Mouse (Mus musculus) embryo, embryonic 9.5 days (tissue): ENCODE results near the gene Wnt5b.

Experiments
- DNase-seq: peaks from one replicate; pipeline ENCODE4 v3.0.0-alpha.2; 2017; ENCODE audit errors: extremely low spot score

The Wnt5b gene

DNA sequence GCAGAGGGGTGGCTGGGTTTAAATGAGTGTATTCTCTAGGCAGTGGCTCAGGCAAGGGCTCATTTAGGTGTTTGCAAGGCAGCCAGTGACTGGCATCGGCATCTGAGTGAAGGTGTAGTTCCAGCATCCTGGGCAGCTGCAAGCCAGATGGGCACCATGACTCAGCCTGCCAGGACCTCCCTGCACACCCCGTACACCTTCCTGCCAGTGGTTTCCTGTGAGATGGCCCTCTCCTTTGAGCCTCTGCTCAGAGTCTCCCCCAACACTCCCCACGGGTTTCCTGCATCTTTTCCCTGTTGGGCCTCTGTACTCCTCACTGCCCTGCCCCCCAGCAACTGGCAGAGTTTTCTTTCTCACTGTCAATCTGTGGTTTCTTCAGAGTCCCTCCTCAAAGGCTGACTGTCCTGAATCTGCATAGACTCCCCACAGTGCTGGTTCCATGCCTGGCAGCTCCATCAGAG lies 22.2 kb downstream of the Wnt5b start:
- DNase-seq: no peak

DNA sequence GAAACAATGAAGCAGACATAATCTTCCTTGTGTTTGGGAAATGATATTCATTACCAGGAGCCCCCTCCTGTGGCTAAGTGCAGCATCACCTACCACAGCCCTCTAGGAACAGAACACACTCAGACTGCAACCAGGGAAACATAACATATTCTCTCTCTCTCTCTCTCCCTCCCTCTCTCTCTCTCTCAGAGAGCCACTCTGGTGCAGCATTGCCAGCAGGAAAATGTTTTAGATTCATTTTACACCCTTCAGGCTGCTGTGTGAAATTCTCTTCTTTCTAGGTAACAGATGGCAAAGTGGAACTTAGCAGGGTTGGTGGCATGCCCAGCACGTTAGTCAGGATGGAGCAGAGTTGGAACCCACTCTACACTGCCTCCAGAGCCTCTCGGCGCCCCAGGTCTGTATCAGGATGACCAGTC lies 22.7 kb downstream of the Wnt5b start:
- no peak for DNase-seq

DNA sequence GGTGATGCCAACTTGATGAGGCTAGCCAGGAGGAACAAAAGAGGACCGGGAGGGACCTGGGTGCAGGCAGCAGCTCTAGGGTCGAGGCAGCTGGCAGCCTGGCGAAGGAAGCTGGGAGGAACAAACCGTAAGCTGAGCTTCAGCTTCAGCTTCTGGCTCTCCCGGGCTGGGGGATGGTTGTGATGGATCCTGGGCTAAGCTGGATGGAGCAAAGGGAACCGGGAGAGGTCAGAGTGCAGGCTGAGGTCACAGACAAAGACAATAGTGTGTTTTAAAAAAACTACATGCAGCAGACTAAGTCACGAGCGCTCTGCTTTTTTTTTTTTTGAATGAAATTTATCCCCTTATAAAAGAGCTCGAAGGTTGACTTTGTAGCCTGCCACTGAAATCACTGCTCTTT lies 23.4 kb downstream of the Wnt5b start:
- peak; percentile 47 for DNase-seq

DNA sequence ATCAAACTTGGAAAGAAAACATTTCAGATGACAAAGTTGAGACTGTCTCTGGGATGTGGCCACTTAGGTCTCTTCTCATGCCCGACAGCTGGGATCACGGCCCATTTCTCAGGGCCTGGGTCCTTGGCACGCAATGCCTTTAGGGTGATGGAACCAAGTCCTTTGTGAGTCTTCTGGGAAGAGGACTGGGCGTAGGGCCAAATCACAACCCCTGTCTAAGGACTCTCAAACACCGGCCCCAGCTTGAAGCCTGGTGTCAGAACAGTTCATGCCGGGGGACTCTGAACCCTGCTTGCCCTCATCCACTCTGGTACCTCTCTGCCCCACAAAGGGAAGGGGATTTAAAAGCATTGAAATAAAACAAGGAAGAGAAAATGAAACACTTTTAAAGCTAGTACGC lies 30.1 kb downstream of the Wnt5b start:
- no peak for DNase-seq

GRCm38 (mm10) chr6:119513452-119513851 lies 30.7 kb downstream of the Wnt5b start:
- no peak for DNase-seq

GRCm38 (mm10) chr6:119512701-119513100 lies 31.4 kb downstream of the Wnt5b start:
- no peak for DNase-seq

- no peak for DNase-seq
Observed at GRCm38 (mm10) chr6:119509437-119510037, 34.6 kb downstream of the Wnt5b start.

GRCm38 (mm10) chr6:119508634-119509375 lies 35.3 kb downstream of the Wnt5b start:
- no peak for DNase-seq

DNA sequence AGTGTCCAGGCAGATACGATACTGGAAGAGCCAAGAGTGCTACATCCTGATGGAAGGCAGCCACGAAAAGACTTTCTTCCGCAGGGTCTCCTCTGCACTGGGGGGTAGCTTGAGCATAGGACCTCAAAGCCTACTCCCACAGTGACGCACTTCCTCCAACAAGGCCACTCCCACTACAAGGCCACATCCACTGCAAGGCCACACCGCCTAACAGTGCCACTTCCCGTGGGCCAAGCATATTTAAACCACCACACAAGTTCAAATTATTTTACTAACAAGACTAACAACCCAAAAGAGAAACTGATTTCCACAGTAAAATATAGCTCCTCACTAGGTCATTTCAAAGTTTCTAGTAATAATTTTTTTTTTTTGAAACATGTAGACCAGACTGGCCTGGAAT lies 35.9 kb downstream of the Wnt5b start:
- DNase-seq: no peak

DNA sequence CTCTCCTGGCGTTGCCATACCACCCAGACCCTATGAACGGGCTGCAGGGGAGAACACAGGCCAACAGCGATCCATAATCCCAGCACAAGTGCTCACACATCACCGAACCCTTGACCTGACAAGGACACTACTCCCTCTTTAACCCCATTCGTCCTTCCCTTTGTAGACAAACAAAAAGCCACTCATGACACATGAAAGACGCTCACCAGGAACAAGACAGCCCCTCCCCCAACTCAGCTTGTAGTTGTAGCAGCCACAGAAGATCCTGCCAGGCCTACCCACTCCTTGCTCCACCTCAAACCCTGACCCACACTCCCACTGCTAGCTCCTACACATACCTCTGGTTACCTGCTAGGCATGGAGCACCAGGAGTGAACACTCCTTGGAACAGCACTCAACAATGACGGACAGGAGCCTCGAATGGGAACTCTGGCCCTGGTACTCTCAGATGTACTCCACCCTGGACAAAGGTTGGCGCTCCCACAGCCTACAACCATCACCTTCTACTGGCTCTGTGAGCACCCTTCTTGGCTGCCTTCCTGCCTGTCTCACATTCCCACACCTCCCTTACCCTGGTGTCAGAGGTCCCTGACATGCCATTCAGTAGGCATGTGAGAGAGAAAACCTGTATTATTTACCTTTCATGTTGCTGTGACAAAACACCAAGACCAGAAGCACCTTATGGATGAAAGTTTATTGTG lies 38.5 kb downstream of the Wnt5b start:
- no peak for DNase-seq

GRCm38 (mm10) chr6:119504756-119505155 lies 39.4 kb downstream of the Wnt5b start:
- DNase-seq: no peak

- no peak for DNase-seq
Observed at GRCm38 (mm10) chr6:119502031-119502430, 42.1 kb downstream of the Wnt5b start.

- DNase-seq: no peak
Observed at GRCm38 (mm10) chr6:119500086-119500485, 44.1 kb downstream of the Wnt5b start.

DNA sequence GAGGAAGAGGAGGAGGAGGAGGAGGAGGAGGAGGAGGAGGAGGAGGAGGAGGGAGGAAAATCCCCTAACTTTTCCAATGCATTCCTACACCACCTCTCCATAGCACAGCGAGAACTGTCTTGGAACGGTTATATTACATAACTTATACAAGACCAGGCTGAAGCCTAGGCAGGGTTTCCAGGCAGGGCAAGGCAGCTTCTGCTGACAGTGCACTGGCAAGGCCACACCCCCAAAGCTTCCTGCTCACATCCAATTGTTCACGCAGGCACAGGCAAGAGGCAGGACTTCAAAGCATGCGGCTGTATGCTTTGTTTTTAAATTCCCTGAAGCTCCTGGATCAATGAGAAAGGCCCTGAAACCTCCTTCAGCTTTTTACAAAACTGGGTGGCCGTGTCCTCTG lies 44.9 kb downstream of the Wnt5b start:
- no peak for DNase-seq

- DNase-seq: peak; percentile 59
Observed at GRCm38 (mm10) chr6:119492630-119493014, 51.5 kb downstream of the Wnt5b start.

DNA sequence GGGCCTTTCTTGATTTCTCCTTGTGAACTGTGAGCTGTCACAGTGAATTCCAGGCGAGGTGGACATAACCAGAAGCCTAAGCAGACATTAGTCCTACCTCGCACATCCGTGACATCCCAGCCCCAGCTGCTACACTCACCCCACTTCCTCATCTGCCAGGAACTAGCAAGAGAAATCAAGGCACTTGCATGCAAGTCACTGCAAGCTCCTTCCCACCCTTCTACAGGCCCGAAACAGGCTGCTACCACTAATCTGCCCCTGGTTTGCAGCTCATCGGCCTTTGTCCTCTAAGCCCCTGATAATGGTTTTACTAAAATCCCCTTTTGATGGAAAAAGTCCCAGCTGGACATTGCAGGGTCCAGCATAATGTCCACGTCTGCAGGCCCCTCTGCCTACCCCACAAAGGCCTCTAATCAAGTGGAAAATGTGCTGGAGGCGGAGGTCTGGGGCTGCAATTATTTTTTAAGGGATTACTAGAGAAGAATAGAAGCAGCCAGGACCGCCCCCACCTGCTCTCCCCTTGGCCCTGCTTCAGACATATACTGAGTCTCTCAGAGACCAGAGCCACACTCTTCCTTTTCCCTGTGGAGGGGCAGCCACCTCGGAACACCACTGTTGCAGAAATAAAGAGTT lies 52.0 kb downstream of the Wnt5b start:
- peak; percentile 68 for DNase-seq

DNA sequence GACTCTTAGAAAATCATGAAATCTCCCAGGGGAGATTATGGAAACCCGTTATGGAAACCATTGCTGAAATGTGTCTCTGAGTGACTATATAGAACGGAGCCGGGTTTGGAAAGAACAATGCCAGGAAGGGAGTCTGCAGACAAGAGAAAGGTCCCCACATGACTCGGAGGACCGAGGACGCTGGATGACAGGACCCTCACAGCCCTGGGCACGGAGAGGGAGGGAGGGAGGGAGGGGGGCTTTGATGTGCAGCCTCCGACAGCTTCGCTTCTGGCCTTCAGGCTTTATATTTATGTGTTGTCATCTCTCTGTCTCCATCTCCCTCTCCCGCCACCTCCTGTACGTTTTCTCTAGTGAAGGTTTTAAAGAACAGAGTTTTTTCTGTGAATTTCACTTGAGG lies 53.1 kb downstream of the Wnt5b start:
- no peak for DNase-seq

- peak; percentile 42 for DNase-seq
Observed at GRCm38 (mm10) chr6:119490549-119490948, 53.6 kb downstream of the Wnt5b start.

GRCm38 (mm10) chr6:119489765-119490164 lies 54.4 kb downstream of the Wnt5b start:
- peak; percentile 83 for DNase-seq

DNA sequence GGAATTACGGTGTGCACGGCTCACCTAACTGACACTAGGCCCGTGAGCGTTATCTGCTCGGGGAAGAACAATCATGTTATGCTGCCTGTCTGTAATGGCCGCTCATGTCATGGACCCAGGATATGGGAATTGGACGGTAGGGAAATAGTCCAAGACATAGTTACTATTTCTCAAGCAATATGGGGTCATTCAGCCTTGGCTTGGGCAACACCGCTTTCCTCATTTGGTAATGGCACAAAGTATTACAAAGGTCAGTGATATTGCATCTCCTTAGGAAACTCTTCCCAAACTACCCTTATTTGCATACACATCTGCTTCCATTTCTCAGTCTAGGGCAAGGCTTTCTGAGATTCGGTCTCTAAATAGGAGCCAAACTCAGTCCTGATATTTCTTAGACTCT lies 56.5 kb downstream of the Wnt5b start:
- no peak for DNase-seq

DNA sequence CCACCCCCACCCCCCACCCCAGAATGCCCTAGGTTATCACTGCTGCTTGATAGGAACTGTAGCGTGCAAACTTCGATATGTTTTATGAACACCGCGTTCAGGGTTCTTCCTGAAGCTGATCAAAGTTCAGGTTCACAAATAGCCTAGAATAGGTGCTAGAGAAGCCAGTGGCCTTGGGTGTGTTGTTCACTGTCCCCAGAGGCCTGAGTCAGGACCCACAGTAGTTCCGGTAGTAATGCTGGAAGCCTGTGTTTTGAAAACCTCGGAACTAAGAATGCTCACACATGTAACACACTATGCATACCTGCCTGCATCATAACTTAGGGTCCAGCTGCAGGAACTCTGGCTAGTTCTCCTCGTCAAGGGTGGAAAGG lies 57.1 kb downstream of the Wnt5b start:
- DNase-seq: no peak

DNA sequence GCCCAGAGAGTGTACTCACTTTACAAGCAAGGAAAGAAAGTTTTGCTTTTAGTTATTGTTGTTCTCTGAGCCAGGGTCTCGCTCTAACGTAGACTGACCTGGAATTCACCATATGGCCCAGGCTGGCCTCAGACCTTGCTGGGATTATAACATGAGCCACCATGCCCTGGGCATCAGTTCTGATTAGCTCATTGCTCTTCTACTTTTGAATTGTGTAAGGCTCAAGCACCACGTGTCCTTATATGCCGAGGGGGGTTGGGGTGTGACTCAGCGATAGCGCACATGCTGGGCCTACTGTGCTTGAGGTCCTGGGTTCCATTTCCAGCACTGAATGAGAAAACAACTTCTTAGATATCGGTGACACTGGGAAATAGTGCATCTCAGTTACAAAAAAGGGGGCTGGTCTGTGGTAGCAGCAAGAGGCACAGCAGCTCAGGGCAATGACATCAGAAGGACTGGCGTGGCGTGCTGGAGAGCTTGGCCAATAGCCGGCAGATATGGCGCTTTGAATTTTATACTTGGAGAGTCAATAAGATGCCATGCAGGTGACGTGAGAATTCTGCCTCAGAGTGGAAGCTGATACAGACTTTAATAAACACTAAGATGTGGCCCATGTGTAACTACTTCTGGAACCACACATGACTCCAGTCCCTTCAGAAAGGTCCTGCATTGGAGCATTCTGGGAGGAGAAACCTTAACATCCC lies 57.6 kb downstream of the Wnt5b start:
- no peak for DNase-seq
